Mouse (Mus musculus) splenic B cell, adult 2 months (primary cell): ENCODE results near the gene Eln.

ENCODE experiments used
- DNase-seq: peaks from one replicate; pipeline ENCODE4 v3.0.0-alpha.2; 2011; ENCODE audit warnings: low read depth, low spot score
- H3K27me3 ChIP-seq: 2 replicates; pipeline ENCODE4 v1.6.1; 2012; ENCODE audit warnings: mild to moderate bottlenecking, low read length, moderate library complexity, mixed read lengths; ENCODE audit not compliant: control insufficient read depth, poor library complexity, insufficient read depth, severe bottlenecking
- H3K36me3 ChIP-seq: 2 replicates; pipeline ENCODE4 v1.6.1; 2012; ENCODE audit warnings: mild to moderate bottlenecking, low read length, moderate library complexity, mixed read lengths; ENCODE audit not compliant: control insufficient read depth, poor library complexity, insufficient read depth, severe bottlenecking

Gene Eln

GRCm38 (mm10) chr5:134728535-134728934, 18.6 kb downstream of the Eln start:
- no peaks in the 10 kb centered on the region for H3K27me3 ChIP-seq
- H3K36me3 ChIP-seq = no peaks in the 10 kb centered on the region
- DNase-seq = no peak

DNA sequence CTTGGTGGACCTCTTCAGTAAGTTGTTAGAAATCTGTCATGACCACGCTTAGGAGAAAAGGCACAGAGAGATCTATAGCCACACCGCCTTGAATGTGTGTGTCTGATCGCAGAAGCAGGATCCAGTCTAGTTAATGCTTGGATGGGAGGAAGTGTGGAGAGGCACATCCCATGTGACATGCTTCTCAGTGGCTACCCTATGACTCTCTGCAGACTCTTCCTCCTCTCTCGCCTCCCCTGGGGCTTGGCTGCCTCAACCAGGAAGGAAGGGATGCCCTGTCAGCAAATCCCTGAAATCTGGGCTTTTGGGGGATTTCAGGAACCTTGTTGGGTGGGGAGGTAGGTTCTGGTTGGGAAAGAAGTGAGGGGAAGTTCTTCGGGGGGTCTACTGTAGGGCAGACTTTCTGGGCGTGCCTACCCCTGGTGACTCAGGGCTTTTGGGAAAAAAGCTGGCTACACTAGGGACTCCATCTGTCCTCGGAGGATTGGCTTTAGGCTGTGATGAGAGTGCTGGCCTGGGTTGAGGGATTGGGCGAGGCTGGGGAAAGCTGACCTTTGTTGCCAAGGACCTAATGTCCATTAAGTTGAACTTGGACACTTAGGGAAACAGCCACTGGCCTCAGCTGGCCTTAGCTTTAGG, 20.0 kb downstream of the Eln start:
- DNase-seq = no peak
- Histone ChIP-seq H3K27me3 (no peaks in the 10 kb centered on the region), H3K36me3 (no peaks in the 10 kb centered on the region)

DNA sequence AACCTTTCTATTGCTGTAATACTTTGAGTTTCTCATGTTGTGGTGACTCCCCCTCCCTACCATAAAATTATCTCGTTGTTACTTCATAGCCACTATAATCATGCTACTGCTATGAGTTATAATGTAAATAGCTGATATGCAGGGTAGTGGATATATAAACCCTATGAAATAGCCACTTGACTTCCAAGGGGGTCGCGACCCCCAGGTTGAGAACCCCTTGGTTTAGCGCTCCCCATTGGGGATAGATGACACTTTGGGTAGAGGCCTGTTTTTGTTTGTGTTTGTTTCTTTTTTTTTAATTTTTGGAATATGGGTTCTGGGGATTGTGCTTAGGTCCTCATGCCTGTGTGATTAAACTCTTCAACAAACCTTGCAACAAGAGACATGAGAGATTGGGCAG, 21.8 kb downstream of the Eln start:
- no peaks in the 10 kb centered on the region for H3K36me3 ChIP-seq
- DNase-seq = no peak
- H3K27me3 ChIP-seq = no peaks in the 10 kb centered on the region

- Histone ChIP-seq H3K27me3 (no peaks in the 10 kb centered on the region), H3K36me3 (no peaks in the 10 kb centered on the region)
- no peak for DNase-seq
Observed at GRCm38 (mm10) chr5:134720058-134720457, 27.1 kb downstream of the Eln start.

GRCm38 (mm10) chr5:134711076-134711475, 36.0 kb downstream of the Eln start:
- no peaks in the 10 kb centered on the region for H3K36me3 ChIP-seq
- no peaks in the 10 kb centered on the region for H3K27me3 ChIP-seq
- DNase-seq = no peak

GRCm38 (mm10) chr5:134709275-134709674, 37.8 kb downstream of the Eln start:
- DNase-seq = no peak
- H3K27me3 ChIP-seq = no peaks in the 10 kb centered on the region
- no peaks in the 10 kb centered on the region for H3K36me3 ChIP-seq

GRCm38 (mm10) chr5:134704157-134704556, 43.0 kb downstream of the Eln start:
- Histone ChIP-seq H3K36me3 (no peaks in the 10 kb centered on the region), H3K27me3 (no peaks in the 10 kb centered on the region)
- DNase-seq = peak; percentile 89

DNA sequence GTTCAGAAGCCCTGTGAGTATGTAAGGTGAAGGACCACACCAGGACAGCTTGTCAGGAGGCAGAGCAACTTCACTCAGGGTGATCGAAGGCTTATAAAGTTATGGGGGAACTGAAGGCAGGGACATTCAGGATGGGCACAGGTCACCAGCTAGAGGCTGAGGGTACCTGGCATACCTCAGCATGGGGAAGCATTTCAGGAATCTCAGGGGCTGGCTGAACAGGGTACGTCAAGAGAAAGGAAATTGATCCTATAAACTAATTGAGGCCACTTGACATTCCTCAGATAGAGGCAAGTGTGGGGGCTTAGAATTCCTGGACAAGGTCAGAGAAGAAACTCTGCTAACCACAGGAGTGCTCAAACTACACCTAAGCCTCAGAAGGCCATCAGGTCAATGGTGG, 51.6 kb downstream of the Eln start:
- H3K36me3 ChIP-seq = no peaks in the 10 kb centered on the region

DNA sequence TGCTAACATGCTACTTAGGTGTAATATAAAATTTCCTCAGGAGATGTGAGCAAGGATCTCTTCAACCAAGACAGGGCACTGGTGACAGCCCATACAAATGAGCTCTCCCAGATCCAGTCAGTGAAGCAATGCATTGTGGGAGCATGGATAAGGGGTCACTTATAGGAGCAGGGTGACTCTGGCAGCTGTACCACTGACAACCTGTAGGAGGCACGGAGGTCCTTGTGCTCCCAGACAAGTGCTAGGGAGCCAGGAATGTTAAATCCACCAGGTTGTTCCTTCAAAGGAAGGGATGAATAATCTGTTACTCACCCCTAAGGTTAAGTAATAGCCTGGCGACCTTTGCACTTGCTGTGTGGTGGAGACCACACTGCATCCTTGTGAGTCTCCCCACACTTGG, 52.0 kb downstream of the Eln start:
- H3K27me3 ChIP-seq = no peaks in the 10 kb centered on the region
- no peaks in the 10 kb centered on the region for H3K36me3 ChIP-seq
- no peak for DNase-seq

More for the DNA sequence above, 51.6 kb downstream of the Eln start:
- H3K27me3 ChIP-seq = no peaks in the 10 kb centered on the region
- no peak for DNase-seq

- H3K36me3 ChIP-seq = no peaks in the 10 kb centered on the region
- no peak for DNase-seq
- no peaks in the 10 kb centered on the region; the same call in 1 of the 2 replicates for H3K27me3 ChIP-seq
Observed at GRCm38 (mm10) chr5:134692704-134693103, 54.4 kb downstream of the Eln start.

GRCm38 (mm10) chr5:134688718-134689284, 58.3 kb downstream of the Eln start:
- Histone ChIP-seq H3K27me3 (no peaks in the 10 kb centered on the region; the same call in 1 of the 2 replicates), H3K36me3 (no peaks in the 10 kb centered on the region)
- peak; percentile 100 for DNase-seq

- no peak for DNase-seq
- no peaks in the 10 kb centered on the region; the same call in 1 of the 2 replicates for H3K27me3 ChIP-seq
- no peaks in the 10 kb centered on the region for H3K36me3 ChIP-seq
Observed at GRCm38 (mm10) chr5:134688086-134688717, 58.9 kb downstream of the Eln start, which contains the start of gene Limk1. Gene Limk1 (minus strand): TSS chr5:134688598.

DNA sequence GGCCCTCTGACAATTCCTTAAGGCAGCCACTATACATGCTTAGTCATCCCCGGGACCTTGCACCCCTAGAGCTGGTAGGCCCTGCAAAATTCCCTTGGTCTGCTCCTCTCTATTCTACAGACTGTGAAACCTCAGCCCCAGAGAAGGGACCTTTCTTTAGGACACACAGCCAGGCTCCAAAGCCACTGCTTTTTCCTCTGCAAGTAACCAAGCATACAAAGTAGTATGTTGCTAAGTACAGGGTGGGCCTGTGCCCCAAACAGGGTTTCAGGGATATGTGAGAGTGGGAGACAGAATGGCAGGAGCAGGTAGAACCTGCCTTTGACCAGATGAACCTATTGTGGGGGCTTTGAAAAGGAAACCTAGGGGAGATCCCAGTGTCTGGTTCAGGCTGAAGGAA, 59.9 kb downstream of the Eln start:
- no peaks in the 10 kb centered on the region for H3K36me3 ChIP-seq
- no peak for DNase-seq
- H3K27me3 ChIP-seq = no peaks in the 10 kb centered on the region; the same call in 1 of the 2 replicates

GRCm38 (mm10) chr5:134686541-134686940, 60.6 kb downstream of the Eln start:
- no peaks in the 10 kb centered on the region for H3K36me3 ChIP-seq
- DNase-seq = no peak

GRCm38 (mm10) chr5:134684398-134684797, 62.7 kb downstream of the Eln start:
- no peak for DNase-seq
- no peaks in the 10 kb centered on the region for H3K36me3 ChIP-seq
- H3K27me3 ChIP-seq = no peaks in the 10 kb centered on the region; the same call in 1 of the 2 replicates

More at GRCm38 (mm10) chr5:134686541-134686940, 60.6 kb downstream of the Eln start:
- H3K27me3 ChIP-seq = no peaks in the 10 kb centered on the region; the same call in 1 of the 2 replicates
